Mouse (Mus musculus) C2C12 (cell line): ENCODE results near the gene Aven.

Source experiments
- CEBPB ChIP-seq: IDR thresholded peaks from one replicate; pipeline ENCODE4 v1.6.1; 2011; ENCODE audit warnings: low read depth, mild to moderate bottlenecking, control low read depth, moderate library complexity
- CTCF ChIP-seq: IDR thresholded peaks from one replicate; pipeline ENCODE4 v1.5.1; 2011; ENCODE audit not compliant: control insufficient read depth, insufficient read depth, insufficient read length
- FOSL1 ChIP-seq: IDR thresholded peaks from one replicate; pipeline ENCODE4 v1.8.0; 2011; ENCODE audit warnings: mild to moderate bottlenecking, low read length; ENCODE audit not compliant: poor library complexity, insufficient read depth, severe bottlenecking
- USF1 ChIP-seq: IDR thresholded peaks from one replicate; pipeline ENCODE4 v1.6.1; 2011; ENCODE audit warnings: low read depth, mild to moderate bottlenecking, control low read depth, moderate library complexity

DNA sequence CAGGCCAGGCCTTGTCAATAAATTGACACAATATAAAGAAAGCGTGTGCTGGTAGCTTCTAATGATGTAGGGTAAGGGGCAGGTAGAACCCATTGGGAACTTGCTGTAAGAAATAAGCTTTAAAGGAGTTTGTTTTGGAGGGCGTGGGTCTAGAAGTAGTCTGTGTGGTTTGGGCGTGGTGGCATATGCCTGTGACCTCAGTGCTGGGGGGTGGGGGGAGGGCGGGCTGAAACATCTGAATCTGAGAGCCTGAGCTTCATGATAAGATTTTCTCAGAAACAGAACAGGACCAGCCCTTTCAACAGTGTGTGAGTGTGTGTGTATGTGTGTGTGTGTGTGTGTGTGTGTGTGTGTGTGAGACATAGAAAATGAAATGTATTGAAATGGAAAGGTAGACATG is 17.4 kb downstream of the Aven start:
- TF ChIP-seq CTCF (no peak), USF1 (no peak), CEBPB (no peak), FOSL1 (no peak)
